Mouse (Mus musculus): ENCODE data around the gene Mettl8.

Mettl8 gene

GRCm38 (mm10) chr2:70932965-70933364 is 122.4 kb downstream of the Mettl8 start:
- DNase-seq (ENCODE audit: low spot score in 2 of 2): no peak

- DNase-seq (ENCODE audit: low spot score in 2 of 2): no peak
Observed at GRCm38 (mm10) chr2:70930631-70931288, 124.6 kb downstream of the Mettl8 start.

- DNase-seq (ENCODE audit: low spot score in 2 of 2): no peak
Observed at GRCm38 (mm10) chr2:70929714-70930113, 125.7 kb downstream of the Mettl8 start.

- no peak for DNase-seq (ENCODE audit: low spot score in 2 of 2)
Observed at GRCm38 (mm10) chr2:70924049-70924448, 131.3 kb downstream of the Mettl8 start.

GRCm38 (mm10) chr2:70922814-70923213 is 132.6 kb downstream of the Mettl8 start:
- DNase-seq (ENCODE audit: low spot score in 2 of 2): no peak

- DNase-seq (ENCODE audit: low spot score in 2 of 2): no peak
Observed at GRCm38 (mm10) chr2:70920937-70921596, 134.3 kb downstream of the Mettl8 start.

- no peak for DNase-seq (ENCODE audit: low spot score in 2 of 2)
Observed at GRCm38 (mm10) chr2:70919913-70920522, 135.4 kb downstream of the Mettl8 start.

- no peak for DNase-seq (ENCODE audit: low spot score in 2 of 2)
Observed at GRCm38 (mm10) chr2:70918516-70918915, 136.9 kb downstream of the Mettl8 start.
